Mouse (Mus musculus): Measurements from ENCODE around the gene Arhgap9. TPM values are rescaled to one million over a fixed set of nuclear protein-coding genes. Genes with fewer than 3 reads are reported as not detected.
"Not testable (repeated sequence)": the region's sequence is repeated elsewhere in the genome, so short reads cannot be mapped to it uniquely, and the experiment has no call there.

Arhgap9 gene
- polyA plus RNA-seq, 1 experiment: 0.78 TPM

DNA sequence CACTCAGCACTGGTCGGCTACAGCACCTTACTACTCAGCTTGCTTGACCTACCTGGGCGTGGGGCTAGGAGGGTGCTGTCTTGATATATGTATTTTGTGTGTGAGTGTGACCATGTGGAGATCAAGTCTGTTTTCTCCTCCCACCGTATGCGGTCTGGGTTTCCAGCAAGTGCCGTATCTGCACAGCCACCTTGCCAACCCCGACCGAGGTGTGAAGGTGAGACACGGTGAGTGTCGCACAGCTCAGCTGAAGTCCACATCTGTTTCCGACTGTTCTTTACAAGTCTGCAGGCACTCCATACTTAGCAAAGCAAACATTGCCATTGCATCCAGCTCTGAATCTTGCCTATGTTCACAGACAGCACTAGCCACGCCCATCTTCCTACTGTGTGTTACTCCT lies 18.6 kb upstream of the Arhgap9 start:
- TF ChIP-seq CTCF (IDR thresholded peaks at IDR 0.05; ENCODE audit: control insufficient read depth, insufficient read depth, insufficient read length) (no peak), FOSL1 (IDR thresholded peaks at IDR 0.05; ENCODE audit: insufficient read depth, low read length, poor library complexity, severe bottlenecking) (no peak), CEBPB (IDR thresholded peaks at IDR 0.05; ENCODE audit: low read depth) (no peak), MAX (IDR thresholded peaks at IDR 0.05) (no peak), MYOG (IDR thresholded peaks at IDR 0.05; ENCODE audit: control insufficient read depth, extremely low read depth, insufficient read length) (no peak), USF1 (IDR thresholded peaks at IDR 0.05; ENCODE audit: low read depth) (no peak), MYOD1 (IDR thresholded peaks at IDR 0.05; ENCODE audit: control insufficient read depth, insufficient read length, low read depth) (no peak)
- Histone ChIP-seq H3ac (ENCODE audit: control insufficient read depth, insufficient read length, low read depth) (no peak overlapping the region), H3K36me3 (ENCODE audit: control insufficient read depth, insufficient read depth) (peaks cover 96% of the 10 kb centered on the region), H3K79me2 (ENCODE audit: control insufficient read depth, insufficient read depth) (peaks cover 12% of the 10 kb centered on the region), H3K27me3 (ENCODE audit: control insufficient read depth, insufficient read depth, insufficient read length) (no peaks in the 10 kb centered on the region), H3K4me3 (ENCODE audit: insufficient read depth, poor library complexity, severe bottlenecking) (no peak overlapping the region), H3K79me3 (ENCODE audit: low read depth) (peaks cover 3% of the 10 kb centered on the region)

DNA sequence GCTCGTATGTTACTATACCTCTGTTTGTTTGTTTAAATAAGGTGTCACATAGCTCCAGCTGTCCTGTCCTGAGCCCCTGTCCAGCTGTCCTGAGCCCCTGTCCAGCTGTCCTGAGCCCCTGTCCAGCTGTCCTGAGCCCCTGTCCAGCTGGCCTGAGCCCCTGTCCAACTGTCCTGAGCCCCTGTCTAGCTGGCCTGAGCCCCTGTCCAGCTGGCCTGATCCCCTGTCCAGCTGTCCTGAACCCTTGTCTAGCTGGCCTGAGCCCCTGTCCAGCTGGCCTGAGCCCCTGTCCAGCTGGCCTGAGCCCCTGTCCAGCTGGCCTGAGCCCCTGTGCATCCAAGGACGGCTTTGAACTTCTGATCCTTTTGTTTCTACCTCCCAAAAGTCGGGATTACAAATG lies 12.6 kb upstream of the Arhgap9 start:
- not testable (repeated sequence) for H3ac ChIP-seq (ENCODE audit: control insufficient read depth, insufficient read length, low read depth); H3K4me3 ChIP-seq (ENCODE audit: insufficient read depth, poor library complexity, severe bottlenecking); H3K27me3 ChIP-seq (ENCODE audit: control insufficient read depth, insufficient read depth, insufficient read length)
- H3K36me3 ChIP-seq (ENCODE audit: control insufficient read depth, insufficient read depth): peaks cover 61% of the 10 kb centered on the region
- H3K79me3 ChIP-seq (ENCODE audit: low read depth): peaks cover 19% of the 10 kb centered on the region
- H3K79me2 ChIP-seq (ENCODE audit: control insufficient read depth, insufficient read depth): peaks cover 46% of the 10 kb centered on the region

DNA sequence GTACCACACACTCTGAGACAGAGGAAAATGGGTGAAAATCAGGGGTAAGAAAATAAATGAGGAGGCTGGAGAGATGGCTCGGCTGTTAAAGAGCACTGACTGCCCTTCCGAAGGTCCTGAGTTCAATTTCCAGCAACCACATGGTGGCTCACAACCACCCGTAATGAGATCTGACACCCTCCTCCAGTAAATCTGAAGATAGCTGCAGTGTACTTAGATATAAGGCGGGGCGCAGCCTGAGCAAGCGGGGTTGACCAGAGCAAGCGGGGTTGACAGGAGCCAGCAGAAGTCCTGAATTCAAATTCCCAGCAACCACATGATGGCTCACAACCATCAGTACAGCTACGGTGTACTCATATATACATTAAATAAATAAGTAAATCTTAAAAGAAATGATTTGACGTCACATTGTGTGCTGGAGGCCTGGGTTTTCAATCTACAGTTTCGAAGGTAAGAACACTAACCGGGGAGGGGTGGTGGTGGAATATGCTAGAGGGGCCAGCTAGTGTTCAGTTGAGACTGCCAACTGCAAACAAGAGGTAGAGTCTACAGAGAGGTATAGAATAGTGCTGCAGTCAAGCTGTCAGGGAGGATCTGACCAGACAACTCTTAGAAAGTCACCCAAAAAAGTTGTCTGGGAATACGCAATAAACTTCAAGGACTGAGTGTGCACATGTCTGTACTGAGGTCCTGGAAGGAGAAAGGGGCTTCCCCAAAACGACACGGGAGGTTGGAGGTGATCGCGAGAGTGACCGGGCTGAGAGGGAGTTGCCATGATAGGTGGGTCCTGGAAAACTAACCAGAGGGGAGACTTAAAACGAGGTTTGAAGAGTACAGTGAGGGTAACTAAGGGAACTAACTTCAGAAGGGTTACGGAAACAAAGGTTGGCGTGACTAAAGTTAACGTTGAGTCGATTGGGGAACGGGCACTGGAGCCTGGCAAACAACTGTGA lies 11.0 kb upstream of the Arhgap9 start:
- Histone ChIP-seq H3K79me3 (ENCODE audit: low read depth) (peaks cover 19% of the 10 kb centered on the region), H3K27me3 (ENCODE audit: control insufficient read depth, insufficient read depth, insufficient read length) (no peaks in the 10 kb centered on the region), H3K4me3 (ENCODE audit: insufficient read depth, poor library complexity, severe bottlenecking) (peak overlapping the region; percentile 98), H3ac (ENCODE audit: control insufficient read depth, insufficient read length, low read depth) (peak overlapping the region; percentile 91), H3K36me3 (ENCODE audit: control insufficient read depth, insufficient read depth) (peaks cover 45% of the 10 kb centered on the region), H3K79me2 (ENCODE audit: control insufficient read depth, insufficient read depth) (peaks cover 46% of the 10 kb centered on the region)
- TF ChIP-seq MAX (IDR thresholded peaks at IDR 0.05) (peak; percentile 86), CEBPB (IDR thresholded peaks at IDR 0.05; ENCODE audit: low read depth) (no peak), CTCF (IDR thresholded peaks at IDR 0.05; ENCODE audit: control insufficient read depth, insufficient read depth, insufficient read length) (no peak), MYOG (IDR thresholded peaks at IDR 0.05; ENCODE audit: control insufficient read depth, extremely low read depth, insufficient read length) (no peak), USF1 (IDR thresholded peaks at IDR 0.05; ENCODE audit: low read depth) (no peak), FOSL1 (IDR thresholded peaks at IDR 0.05; ENCODE audit: insufficient read depth, low read length, poor library complexity, severe bottlenecking) (no peak), MYOD1 (IDR thresholded peaks at IDR 0.05; ENCODE audit: control insufficient read depth, insufficient read length, low read depth) (no peak)

DNA sequence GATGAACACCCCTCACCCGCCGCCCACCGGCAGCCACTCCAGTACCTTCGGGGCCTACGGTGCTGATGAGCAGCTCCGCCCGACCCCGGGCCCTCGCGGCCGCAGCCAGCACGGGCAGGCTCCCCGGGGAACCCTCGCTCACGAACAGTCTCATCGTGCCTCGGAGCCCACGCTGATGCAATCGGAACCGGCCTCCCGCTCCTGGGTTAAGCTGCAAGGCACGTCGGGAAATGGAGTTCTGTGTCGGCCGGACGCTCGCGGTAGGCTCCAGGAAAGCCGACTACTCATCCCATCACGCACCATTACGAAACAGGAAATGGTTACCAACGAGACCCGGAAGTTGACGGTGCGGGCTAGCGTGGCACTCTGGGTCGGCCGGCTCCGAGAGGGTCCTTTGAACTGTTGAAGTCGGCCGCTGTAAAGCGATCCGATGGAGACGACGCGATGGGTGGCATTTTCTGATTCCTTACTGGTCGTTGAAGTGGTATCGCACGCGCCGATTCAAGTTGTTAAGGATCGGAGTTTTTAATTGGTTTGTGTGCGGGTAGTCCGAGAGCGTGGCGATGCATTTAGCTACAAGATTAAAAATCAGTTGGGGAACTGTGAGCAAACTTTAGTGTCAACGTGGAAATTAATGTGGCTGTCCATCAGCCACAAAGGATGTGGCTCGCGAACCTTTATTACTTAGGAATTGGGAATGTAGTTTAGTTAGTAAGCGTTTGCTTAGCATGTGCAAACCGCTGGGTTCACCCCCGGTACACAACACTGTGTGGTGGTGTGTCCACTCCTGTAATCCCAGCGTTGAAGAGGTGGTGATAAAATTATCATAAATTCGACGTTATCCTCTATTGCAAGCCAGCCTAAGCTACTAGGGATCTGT lies 10.0 kb upstream of the Arhgap9 start, which contains the start of gene Mars:
Gene Mars (minus strand): TSS at position 311 of the 880 bp plus-strand sequence.
- H3K79me3 ChIP-seq (ENCODE audit: low read depth): peaks cover 19% of the 10 kb centered on the region
- H3K36me3 ChIP-seq (ENCODE audit: control insufficient read depth, insufficient read depth): peaks cover 36% of the 10 kb centered on the region
- peaks cover 46% of the 10 kb centered on the region for H3K79me2 ChIP-seq (ENCODE audit: control insufficient read depth, insufficient read depth)
- H3K4me3 ChIP-seq (ENCODE audit: insufficient read depth, poor library complexity, severe bottlenecking): peak within 1 kb of the TSS; percentile 98
- H3ac ChIP-seq (ENCODE audit: control insufficient read depth, insufficient read length, low read depth): peak within 1 kb of the TSS; percentile 91
- TF ChIP-seq CEBPB (IDR thresholded peaks at IDR 0.05; ENCODE audit: low read depth) (peak; percentile 84), MAX (IDR thresholded peaks at IDR 0.05) (peak; percentile 81), MYOD1 (IDR thresholded peaks at IDR 0.05; ENCODE audit: control insufficient read depth, insufficient read length, low read depth) (no peak)
- no peaks in the 10 kb centered on the region for H3K27me3 ChIP-seq (ENCODE audit: control insufficient read depth, insufficient read depth, insufficient read length)

GRCm38 (mm10) chr10:127312356-127312676 lies 9.4 kb upstream of the Arhgap9 start:
- Histone ChIP-seq H3K79me3 (ENCODE audit: low read depth) (peaks cover 16% of the 10 kb centered on the region), H3K4me3 (ENCODE audit: insufficient read depth, poor library complexity, severe bottlenecking) (peak overlapping the region; percentile 98), H3K27me3 (ENCODE audit: control insufficient read depth, insufficient read depth, insufficient read length) (no peaks in the 10 kb centered on the region), H3K79me2 (ENCODE audit: control insufficient read depth, insufficient read depth) (peaks cover 41% of the 10 kb centered on the region), H3ac (ENCODE audit: control insufficient read depth, insufficient read length, low read depth) (peak overlapping the region; percentile 72), H3K36me3 (ENCODE audit: control insufficient read depth, insufficient read depth) (peaks cover 30% of the 10 kb centered on the region)
- TF ChIP-seq CTCF (IDR thresholded peaks at IDR 0.05; ENCODE audit: control insufficient read depth, insufficient read depth, insufficient read length): peak; percentile 50
- TF ChIP-seq MAX (IDR thresholded peaks at IDR 0.05): peak; percentile 61
- no peak for TF ChIP-seq USF1 (IDR thresholded peaks at IDR 0.05; ENCODE audit: low read depth)

- Histone ChIP-seq H3K36me3 (ENCODE audit: control insufficient read depth, insufficient read depth) (peaks cover 24% of the 10 kb centered on the region), H3K4me3 (ENCODE audit: insufficient read depth, poor library complexity, severe bottlenecking) (no peak overlapping the region), H3ac (ENCODE audit: control insufficient read depth, insufficient read length, low read depth) (no peak overlapping the region), H3K79me3 (ENCODE audit: low read depth) (peaks cover 16% of the 10 kb centered on the region), H3K27me3 (ENCODE audit: control insufficient read depth, insufficient read depth, insufficient read length) (no peaks in the 10 kb centered on the region), H3K79me2 (ENCODE audit: control insufficient read depth, insufficient read depth) (peaks cover 37% of the 10 kb centered on the region)
- TF ChIP-seq MYOD1 (IDR thresholded peaks at IDR 0.05; ENCODE audit: control insufficient read depth, insufficient read length, low read depth): no peak
- peak; percentile 51 for TF ChIP-seq CEBPB (IDR thresholded peaks at IDR 0.05; ENCODE audit: low read depth)
Measured at GRCm38 (mm10) chr10:127312858-127313257, 8.9 kb upstream of the Arhgap9 start.

GRCm38 (mm10) chr10:127313516-127313915 lies 8.2 kb upstream of the Arhgap9 start:
- not testable (repeated sequence) for H3K4me3 ChIP-seq (ENCODE audit: insufficient read depth, poor library complexity, severe bottlenecking)

GRCm38 (mm10) chr10:127314950-127315349 lies 6.8 kb upstream of the Arhgap9 start:
- H3K4me3 ChIP-seq (ENCODE audit: insufficient read depth, poor library complexity, severe bottlenecking); H3K27me3 ChIP-seq (ENCODE audit: control insufficient read depth, insufficient read depth, insufficient read length); H3ac ChIP-seq (ENCODE audit: control insufficient read depth, insufficient read length, low read depth); H3K36me3 ChIP-seq (ENCODE audit: control insufficient read depth, insufficient read depth): not testable (repeated sequence)
- H3K79me3 ChIP-seq (ENCODE audit: low read depth): peaks cover 12% of the 10 kb centered on the region
- peaks cover 16% of the 10 kb centered on the region for H3K79me2 ChIP-seq (ENCODE audit: control insufficient read depth, insufficient read depth)

More at GRCm38 (mm10) chr10:127313516-127313915, 8.2 kb upstream of the Arhgap9 start:
- not testable (repeated sequence) for H3K27me3 ChIP-seq (ENCODE audit: control insufficient read depth, insufficient read depth, insufficient read length); H3ac ChIP-seq (ENCODE audit: control insufficient read depth, insufficient read length, low read depth)
- H3K36me3 ChIP-seq (ENCODE audit: control insufficient read depth, insufficient read depth): peaks cover 18% of the 10 kb centered on the region
- H3K79me2 ChIP-seq (ENCODE audit: control insufficient read depth, insufficient read depth): peaks cover 30% of the 10 kb centered on the region
- H3K79me3 ChIP-seq (ENCODE audit: low read depth): peaks cover 16% of the 10 kb centered on the region

Data from C2C12 (cell line).